Mouse (Mus musculus) inflammation-experienced regulatory T-cells, adult 6 months (primary cell): Measurements from ENCODE around the gene Gm42906. TPM values are rescaled to one million over a fixed set of nuclear protein-coding genes. Genes with fewer than 3 reads are reported as not detected.

ENCODE experiments used
- ATAC-seq: one replicate; pipeline ENCODE4 v1.8.0; 2017
- polyA plus RNA-seq, 3 experiments: library from polyadenylated mRNA; unstranded; fragments of 100-300 nt; shearing (Covaris generic); gene quantifications; one replicate each; pipeline ENCODE4 v1.2.1; 2017

The Gm42906 gene
- polyA plus RNA-seq, 3 experiments from 2014 or later, result not detected

DNA sequence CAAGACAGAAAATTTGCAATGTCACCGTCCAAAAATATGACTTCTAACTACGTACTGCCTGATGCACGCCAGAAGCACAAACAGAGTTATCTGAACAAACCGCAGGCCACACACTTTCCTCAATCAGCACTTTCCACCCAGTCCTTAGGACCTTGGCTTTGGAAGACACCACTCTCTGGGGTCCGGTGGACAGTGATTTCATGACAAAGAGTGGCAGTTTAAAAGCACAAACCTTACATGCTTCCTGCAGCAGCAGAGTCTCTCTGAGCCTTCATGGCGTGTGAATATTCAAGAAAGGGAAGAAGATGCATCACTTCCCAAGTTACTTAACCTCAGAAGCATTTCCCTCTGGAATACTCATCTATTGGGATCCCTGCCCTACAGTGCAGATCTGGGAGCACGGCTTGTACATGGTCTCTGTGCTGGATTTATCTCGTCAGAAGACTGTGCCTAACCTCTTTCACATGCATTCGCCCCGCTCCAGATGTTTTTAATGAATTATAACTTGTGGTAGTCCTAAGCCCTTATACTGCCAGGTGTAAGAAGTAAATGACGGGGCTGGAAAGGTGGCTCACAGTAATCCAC, 244.2 kb downstream of the Gm42906 start:
- ATAC-seq, result no peak

DNA sequence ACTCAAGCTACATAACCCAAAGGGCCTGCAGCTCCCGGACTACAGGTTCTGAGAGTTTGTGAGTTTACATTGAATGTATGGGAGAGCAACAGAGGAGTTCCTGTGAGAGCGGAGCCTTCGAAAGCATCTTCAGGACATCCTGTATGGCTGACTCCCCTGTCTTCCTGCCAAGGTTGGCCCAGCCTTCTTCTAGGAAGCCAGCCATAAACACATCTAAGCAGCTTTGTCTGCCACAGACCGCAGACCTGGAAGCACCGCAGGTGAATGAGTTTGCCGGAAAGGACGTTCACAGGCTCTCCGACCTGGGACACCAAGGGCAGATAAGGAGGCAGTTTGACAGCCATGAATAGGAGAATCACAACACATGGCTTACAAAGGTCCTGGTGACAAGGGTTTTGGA, 246.7 kb downstream of the Gm42906 start:
- no peak for ATAC-seq

DNA sequence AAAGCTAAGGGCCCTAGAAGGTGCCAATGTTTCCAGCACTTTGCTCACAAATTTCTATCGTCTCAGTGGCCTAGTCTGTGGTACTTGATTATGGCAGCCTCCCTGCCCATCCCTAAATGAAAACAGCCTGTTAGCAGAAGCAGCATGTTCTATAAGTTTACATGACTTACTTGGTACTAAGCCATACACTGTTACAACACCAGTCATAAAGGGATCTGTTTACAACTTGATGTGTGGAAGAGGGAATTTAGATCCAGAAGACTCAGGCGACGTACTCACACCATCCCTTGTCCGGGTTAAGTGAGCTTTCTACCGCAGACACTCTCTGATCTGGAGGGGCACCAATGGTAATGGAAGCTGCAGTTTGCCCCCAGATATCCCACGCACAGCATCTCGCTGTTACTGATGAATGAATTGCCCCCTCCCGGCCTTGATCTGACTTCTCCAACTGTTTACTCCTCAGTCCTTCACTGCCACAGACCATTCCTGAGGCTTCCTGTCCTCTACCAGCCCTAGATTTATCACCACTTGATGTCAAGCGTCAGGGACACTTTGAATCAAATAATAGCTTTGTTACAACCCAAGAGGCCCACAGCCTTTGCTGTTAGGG, 247.7 kb downstream of the Gm42906 start:
- ATAC-seq, result no peak

DNA sequence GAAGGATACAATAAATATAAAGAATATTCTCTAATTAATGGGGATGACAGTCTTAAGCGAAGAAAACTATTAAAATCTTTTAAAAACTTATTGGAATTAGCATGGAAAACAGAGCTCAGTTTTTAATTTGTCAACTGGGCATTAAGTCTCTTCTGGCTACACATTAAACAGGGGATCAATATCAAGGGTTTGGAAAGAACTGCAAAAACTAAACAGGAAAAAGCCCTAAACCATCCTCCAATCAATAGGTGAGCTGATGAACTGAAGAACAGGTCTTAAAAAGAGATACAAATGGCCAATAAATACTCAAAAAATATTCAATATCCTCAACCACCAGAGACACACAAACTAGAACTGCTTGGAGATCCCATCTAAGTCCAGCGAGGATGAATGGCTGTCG, 250.8 kb downstream of the Gm42906 start:
- no peak for ATAC-seq

DNA sequence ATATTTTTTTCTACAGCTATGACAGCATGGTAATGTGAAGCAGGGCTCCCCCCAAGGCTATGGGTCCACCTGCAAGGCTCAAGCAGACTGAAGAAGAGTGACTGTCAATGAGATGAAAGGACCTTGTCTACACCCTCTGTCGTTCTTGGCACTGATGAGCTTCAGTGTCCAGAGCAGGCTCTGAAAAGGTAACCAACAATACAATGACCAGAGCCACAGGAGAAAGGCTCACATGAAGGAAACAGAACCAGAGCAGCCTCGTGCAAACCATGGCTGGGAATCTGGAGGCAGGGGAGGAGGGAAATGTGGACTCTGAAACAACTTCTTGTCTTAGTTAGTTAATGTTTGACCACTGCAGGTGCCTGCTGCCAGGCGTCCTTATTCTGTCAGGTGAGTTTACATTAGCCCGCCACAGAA, 252.1 kb downstream of the Gm42906 start:
- no peak for ATAC-seq

DNA sequence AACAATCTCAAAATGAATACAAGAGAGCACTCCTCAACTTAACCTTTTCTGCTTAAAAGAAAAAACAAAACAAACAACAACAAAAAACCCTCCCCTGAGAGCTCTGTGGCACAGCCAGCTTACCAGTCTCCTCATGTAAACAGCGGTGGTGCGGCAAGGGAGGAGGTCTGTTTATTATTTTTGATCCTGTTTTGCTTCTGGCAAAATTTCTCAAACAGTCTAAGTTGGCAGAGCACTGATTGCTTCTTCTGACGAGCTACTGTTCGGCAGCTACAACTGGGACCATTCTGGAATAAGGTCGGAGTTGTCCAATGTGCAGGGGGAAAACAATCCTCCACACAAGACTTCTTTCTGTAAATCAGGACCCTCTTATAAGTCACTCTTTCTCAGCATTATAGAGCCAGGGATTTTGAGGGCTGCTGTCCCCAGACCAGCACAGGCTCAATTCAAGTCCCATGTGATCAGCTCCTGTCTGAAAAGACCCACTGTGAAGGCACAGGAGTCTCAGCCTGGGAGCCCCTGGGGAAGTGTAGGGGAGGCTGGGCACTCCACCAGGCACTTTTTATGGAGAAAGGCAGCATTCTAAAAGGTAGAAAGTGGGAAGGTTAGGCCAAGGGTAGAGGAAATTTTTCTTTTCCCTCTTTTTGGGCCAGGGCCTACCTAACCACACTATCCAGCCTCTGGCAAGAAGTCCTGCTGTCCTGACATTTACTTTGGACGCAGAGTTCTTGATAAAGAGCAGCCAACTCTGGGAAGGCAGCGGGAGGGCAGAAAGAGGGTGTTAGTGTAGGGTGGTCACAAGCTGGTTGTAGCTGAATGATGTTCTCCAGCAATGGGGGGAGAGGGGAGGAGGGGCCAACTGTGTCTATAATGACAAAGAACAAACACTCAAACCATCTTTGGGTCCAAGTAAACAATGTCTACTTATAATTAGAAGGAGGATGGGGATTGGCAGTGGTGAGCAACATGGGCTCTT, 253.2 kb downstream of the Gm42906 start:
- ATAC-seq, result no peak

DNA sequence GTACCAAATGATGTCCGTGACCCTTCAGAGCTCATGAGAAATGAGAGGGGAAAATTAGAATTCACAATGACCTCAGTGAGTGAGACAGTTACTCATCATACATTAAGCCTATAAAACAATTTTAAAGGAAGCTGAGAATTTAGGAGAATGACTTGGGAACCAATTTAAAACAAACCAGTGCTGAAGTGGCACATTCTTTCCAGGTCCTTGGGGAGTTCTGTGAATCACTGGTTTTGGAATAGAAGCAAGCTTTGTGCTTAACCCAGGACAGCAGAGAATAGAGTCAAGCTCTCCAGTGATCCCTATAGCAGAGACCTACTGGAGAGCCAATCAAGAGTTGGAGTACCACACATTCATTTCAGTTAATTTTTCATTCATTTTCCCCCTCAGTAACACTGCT, 254.2 kb downstream of the Gm42906 start:
- ATAC-seq, result no peak

DNA sequence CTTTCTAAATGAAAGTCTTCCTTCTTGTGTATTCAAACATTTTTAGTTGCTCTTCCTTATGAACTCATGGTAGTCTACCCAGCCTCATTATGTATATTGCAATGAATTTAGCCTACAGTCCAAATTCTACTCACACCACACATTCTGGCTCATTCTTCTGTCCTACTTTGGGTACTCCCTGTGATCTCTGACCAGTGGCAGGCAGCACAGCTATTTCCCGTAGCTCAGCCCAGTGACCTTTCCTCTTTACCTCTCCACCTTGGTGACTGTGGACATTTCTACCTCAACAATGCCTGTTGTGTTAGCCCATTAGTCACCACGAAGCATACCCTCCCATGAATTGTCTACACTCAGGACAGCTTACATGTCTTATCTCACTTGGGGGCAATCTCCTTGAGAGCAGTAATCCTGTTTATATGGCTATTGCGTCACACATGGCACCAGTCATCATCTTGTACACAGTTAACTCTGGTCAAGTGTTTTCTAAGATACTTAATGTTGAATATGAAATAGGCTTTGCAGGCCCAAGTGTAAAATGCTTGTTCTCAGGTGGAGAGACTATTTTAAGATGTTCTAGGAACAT, 257.7 kb downstream of the Gm42906 start:
- no peak for ATAC-seq

DNA sequence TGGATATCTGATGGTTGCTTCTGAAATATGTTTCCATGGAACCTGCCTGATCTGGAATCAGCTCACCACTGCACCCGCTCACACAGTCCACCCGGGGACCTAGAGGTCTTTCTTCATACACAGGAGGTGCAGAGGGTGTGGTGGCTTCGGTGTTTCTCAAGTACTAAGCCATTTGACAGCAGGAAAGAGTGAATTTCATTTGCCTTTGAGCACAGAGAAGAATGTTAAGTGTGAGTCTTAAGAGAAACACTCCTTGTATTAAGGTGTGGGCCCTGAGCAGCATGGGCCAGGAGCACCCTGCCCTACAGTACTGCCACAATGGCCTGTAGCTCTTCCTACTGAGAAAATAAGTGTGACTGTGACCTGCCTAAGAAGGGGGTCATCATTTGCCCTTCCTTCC, 259.8 kb downstream of the Gm42906 start:
- no peak for ATAC-seq

DNA sequence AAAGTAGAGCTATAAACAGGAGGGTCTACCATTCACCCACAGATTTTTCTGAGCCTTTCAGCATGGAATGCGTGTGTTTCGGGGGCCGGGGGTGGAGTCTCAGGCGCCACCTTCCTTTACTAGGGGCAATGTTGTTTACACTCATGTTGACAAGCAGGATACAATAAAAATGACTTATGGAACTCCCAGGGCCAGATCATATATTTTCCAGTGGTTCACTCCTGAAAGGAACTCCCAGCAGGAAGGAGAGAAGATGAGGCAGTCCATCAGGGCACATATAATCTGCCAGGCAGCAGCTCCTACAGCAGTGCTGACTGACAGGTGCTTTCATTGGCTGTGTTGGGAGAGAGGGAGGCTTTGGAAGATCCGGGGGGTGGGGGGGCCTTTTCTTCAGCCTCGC, 260.3 kb downstream of the Gm42906 start:
- no peak for ATAC-seq

DNA sequence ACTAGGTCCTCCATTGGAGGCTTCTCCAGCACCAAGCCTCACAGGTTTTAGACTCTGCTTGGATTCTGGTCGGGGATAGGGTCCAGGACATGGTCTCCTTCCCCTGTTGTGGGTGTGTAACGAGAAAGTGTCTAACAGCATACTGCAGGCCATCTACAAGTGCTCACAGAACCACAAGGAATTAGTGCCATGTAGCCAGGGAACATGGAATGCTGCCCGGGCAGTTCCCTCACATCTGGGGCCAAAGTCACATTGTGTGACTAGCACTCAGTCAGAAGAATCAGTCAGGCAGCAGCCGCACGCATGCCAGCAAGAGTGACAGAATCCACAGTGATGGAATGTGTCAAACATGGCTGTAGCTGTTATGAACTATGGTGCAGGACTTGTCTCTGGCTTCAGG, 261.7 kb downstream of the Gm42906 start:
- no peak for ATAC-seq

DNA sequence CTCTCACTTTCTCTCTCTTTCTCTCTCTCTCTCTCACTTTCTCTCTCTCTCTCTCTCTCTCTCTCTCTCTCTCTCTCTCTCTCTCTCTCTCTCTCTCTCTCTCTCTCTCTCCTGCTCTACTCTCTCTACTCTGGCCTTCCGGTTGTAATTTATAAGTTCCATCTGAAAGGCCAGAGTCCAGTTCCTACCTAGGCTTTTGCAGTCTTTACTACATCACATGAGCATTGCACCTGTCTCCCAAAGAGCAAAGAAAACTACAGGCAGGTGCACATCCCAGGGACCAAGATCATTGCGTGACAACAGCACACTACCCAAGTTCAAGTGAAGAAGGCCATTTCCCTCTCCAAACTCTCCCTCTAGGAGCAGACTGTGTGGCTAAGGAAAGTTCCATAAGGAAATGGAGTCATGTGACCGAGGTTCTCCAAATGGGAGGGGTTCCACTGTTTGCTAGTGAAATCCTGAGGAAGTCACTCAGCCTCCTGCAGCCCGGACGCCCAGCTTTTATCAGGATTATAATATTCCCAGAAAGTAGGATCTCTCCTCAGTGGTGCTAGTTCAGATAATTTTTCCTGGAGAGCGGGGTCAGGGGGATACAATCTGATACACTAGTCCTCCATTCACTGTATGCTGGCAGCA, 262.5 kb downstream of the Gm42906 start:
- ATAC-seq, result no peak

DNA sequence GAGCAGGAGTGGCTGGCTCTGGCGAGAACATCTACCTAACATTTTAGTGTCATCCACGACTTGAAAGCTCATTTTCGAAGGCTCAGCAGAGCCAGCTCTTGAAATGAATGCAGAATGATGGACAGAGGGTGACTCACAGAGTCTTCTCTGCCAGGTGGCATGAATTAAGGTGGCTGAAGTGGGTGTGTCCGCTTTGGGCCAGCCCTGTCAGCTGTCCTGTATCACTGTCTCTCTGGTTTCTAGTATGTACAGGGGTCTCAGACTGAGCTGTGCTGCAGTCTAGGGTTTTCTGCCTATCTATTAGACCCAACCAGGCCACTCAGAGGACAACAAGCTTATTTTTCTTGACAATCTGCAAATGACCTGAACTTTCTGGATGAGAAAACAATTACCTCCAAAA, 263.1 kb downstream of the Gm42906 start:
- ATAC-seq, result no peak

DNA sequence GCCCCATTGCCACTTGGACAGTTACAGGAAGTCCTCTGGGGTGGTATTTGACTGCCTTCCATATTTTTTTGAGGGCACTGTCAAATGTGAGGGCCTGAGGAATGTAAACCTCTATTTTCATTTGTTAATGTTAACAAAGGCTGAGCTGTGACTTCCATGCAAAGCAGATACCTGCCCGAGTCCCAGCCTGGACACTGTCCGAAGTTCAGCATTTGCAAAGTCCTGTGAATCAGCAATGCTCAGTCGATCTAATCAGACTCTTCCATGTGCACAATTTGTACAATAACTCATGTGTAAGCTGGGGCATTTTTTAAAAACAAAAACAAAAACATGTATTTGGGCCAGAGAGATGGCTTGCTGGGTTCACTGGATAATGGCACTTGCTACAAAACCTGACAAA, 265.3 kb downstream of the Gm42906 start:
- ATAC-seq, result no peak

DNA sequence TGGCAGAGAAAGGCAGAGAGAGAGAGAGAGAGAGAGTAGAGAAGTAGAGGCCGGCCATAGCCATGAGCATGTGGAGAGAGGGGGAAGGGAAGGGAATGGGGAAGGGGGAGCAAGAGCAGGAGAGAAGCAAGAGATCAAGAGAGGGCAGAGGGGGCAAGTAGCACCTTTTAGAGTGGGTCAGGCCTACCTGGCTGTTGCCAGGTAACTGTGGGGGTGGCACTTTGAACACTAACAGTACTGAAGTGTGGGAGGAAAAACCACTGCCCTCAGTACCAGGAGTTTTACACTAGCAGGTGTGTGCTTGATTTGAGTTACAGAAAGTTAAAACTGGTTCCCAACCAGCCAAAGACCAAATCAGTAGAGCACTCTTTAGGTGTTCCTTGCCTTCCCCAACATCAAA, 272.7 kb downstream of the Gm42906 start:
- no peak for ATAC-seq

DNA sequence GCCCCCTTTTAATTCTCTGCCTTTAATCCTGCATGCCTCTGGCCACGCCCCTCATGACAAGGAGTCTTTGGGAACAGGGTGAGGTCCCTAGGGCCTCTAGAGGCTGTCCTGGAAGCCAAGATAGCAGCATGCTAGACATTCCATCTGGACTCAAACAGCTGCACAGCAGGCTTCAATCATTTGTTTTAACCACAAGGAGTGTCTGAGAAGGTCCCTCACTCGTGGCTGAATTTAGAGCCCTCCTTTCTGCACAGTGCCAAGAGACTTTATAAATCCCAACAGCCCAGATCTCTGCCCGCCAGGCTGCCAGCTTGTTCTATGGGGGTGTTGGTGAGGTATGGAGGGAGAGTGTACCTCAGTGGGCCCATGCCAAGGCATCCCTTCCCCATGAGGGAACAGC, 273.2 kb downstream of the Gm42906 start:
- no peak for ATAC-seq

DNA sequence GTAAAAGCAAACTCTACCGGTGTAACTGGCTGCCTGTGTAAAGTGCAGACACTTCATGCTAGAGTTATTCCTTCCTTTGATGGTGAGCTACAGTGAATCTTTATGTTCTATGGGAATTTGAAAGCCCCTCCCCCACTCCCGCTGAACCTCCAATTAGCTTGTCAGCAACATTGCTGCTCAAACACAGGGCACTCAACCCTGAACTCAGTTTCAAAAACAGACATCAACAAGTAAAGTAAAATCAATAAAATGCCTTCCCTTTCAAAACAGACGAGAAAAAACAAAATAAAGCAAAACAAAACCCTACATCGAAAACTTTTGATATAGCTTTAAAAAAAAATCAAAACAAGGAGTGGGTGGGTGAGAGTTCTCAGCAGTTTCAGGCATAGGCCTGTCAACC, 273.9 kb downstream of the Gm42906 start:
- ATAC-seq, result no peak

DNA sequence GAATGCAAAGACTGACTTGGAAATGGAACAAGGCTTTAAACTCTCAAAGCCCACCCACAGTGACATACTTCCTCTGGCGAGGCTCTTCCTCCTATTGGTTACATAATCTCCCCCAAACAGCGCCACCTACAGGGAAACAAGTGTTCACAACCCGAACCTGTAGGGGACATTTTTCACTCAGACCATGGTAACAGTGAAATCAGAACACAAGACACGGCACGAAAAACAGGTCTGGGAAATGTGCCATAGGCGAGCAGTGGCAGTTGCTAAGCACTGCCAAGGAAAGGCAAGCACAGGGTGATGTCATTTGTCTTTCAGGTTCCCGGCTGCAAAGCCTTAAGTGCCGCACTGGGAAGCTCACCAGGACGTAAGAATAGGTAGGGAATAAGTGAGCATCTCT, 276.4 kb downstream of the Gm42906 start:
- no peak for ATAC-seq

DNA sequence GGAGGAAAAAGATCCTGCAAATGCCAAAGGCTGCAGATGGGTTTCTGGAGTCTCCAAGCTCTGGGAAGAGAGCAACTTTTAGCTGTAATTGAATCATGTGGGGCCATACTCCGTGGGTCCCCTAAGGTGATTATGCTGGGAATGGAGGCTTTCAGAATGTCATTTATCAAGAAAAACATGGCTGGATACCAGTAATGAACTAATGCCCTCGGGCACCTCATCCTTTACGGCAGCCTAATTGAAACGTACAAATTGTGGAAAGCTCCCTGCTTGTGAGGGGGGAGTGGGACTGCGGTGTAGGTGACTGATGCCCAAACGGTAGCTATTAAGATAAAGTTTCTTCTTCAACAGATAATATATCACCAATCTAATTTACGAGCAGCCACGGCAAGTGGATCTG, 278.5 kb downstream of the Gm42906 start:
- ATAC-seq, result no peak

DNA sequence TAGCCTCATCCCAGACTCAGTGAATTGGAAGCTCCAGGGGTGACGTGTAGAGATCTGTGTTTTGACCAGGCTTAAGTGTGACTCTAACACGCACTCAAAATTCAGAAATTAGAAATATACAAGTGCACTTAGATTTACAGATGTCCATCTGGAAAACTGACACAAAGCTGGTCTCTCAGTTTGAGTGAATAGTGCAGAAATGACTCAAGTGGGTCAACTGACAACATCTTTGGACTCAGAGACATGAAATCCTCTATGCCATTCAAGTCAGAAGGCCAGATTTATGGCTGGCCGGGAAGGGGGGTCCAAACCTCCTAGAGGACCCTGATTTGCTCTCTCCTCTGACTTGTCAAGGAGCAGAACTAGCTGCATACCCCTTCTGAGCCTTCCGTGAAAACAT, 279.9 kb downstream of the Gm42906 start:
- ATAC-seq, result no peak

DNA sequence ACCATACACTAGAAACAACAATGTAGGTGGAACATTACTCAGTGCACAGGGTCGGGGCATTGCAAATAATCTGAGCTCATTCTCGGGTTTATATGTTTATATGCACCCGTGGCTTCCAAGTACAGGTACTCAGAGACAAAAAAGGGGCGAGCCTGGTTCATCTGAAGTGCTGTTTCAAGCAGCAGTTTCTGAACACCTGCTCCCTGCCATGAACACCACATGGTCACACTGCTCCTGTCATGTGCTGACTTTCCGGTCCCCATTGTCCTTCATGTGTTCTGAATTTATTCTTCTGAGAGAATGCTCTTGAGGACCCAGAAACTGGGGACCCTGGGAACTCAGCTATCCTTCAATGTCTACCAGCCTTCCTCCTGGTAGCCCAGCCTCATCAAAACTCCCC, 282.2 kb downstream of the Gm42906 start:
- no peak for ATAC-seq

DNA sequence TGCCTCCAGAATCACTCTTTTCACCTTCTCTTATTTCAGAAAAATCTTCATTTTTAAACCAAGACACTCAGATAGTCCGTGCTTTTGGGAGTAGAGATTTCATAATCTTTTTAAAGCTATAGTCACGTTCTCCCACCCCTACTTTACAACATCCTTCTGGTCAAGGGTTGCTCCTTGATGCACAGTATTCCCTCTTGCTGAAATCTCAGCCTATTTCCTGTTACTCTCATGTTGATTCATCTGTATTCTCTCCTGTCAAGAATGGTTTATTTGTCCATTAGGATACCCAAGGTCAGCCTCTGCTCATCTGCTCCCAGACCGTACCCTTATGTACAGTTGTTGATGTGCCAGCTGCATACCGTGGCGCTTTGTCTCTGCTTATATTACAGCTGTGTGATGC, 284.0 kb downstream of the Gm42906 start:
- ATAC-seq, result no peak
